Mouse (Mus musculus) limb, embryonic 12.5 days (tissue): ENCODE measurements around the gene Ier5l. TPM values are rescaled to one million over a fixed set of nuclear protein-coding genes. Genes with fewer than 3 reads are reported as not detected.

ENCODE experiments used
- ATAC-seq: fragments of 200-750 bp; cut with Nextera tagmentation; 2 replicates; pipeline ENCODE4 v1.8.0; 2017; ENCODE audit warnings: low read depth, moderate TSS enrichment; ENCODE audit not compliant: insufficient number of reproducible peaks, insufficient read depth, low FRiP score, low TSS enrichment
- H3K27ac ChIP-seq: fragments of 300-500 bp; sonication (generic); 2 replicates; pipeline ENCODE4 v1.5.1; 2016; ENCODE audit warnings: mild to moderate bottlenecking, moderate library complexity
- H3K27me3 ChIP-seq: fragments of 300-500 bp; sonication (generic); 2 replicates; pipeline ENCODE4 v1.6.1; 2016; ENCODE audit warnings: mild to moderate bottlenecking, moderate library complexity
- H3K36me3 ChIP-seq: fragments of 300-500 bp; sonication (generic); 2 replicates; pipeline ENCODE4 v1.6.1; 2016; ENCODE audit warnings: mild to moderate bottlenecking, moderate library complexity
- H3K4me1 ChIP-seq: fragments of 300-500 bp; sonication (generic); replicated peaks from 2 replicates; pipeline ENCODE4 v1.6.1; 2016
- H3K4me2 ChIP-seq: fragments of 300-500 bp; sonication (generic); 2 replicates; pipeline ENCODE4 v1.6.1; 2016; ENCODE audit warnings: mild to moderate bottlenecking, moderate library complexity
- H3K4me3 ChIP-seq: fragments of 300-500 bp; sonication (generic); replicated peaks from 2 replicates; pipeline ENCODE4 v1.5.1; 2016; ENCODE audit warnings: mild to moderate bottlenecking
- H3K9ac ChIP-seq: fragments of 300-500 bp; sonication (generic); replicated peaks from 2 replicates; pipeline ENCODE4 v1.6.1; 2016; ENCODE audit warnings: mild to moderate bottlenecking, moderate library complexity
- H3K9me3 ChIP-seq: fragments of 300-500 bp; sonication (generic); 2 replicates; pipeline ENCODE4 v1.6.1; 2016; ENCODE audit warnings: mild to moderate bottlenecking, moderate library complexity
- WGBS: fragments of 180-500 bp; shearing (Covaris S2); methylation state at CpG from one replicate; pipeline ENCODE4 v1.1.7; 2016; 5-methylcytosine and 5-hydroxymethylcytosine counted together
- polyA plus RNA-seq: library from polyadenylated mRNA; unstranded; fragments of >200 nt; fragmentation: Nextera tagmentation; extraction: Ambion mirVana; gene quantifications from 2 replicates; pipeline ENCODE4 v1.2.1, GENCODE M21; 2016

The Ier5l gene
- polyA plus RNA-seq, 1 experiment from 2014 or later = 4.5 TPM

DNA sequence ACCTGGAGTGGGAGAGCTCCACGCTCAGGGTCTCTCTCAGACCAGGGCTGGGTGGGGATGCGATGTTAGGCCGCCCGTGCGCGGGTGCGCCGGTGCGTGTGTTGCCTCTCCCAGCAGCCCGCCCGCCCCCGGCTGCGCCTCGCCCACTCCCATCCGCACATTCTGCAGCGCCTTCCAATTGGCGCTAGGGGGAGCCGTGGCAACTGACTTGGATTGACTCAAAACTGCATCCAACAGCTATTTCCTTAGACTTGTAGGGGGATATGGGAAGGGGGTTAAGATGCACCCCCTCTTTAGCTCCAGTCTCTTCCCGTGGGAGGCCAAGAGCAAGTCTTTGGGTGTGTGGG lies 4.2 kb downstream of the Ier5l start:
- 0% methylated on average over 19 of the region's 19 CpGs for WGBS
- peak; percentile 7; the same call in 1 of the 2 replicates for ATAC-seq

DNA sequence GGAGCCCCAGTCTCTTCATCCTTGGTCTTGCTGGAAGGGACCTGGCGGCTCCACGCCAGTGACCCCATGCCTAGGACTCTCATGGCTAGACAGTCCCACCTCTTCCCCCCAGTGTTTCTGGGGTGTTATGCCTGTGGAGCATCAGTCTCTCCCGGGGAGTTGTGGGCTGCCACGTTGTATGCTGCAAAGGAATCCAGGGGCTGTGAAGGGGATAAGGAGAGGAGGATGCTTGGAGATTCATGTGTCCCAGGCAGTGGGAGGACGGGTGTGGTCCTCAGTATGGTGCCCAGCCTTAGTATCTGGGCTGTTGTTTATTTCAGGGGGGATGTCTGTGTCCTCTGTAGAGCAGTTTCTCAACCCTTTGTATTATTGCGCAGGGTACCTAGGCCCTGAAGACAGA lies 5.0 kb downstream of the Ier5l start:
- peak overlapping the region; percentile 81; the same call in 1 of the 2 replicates for H3K9ac ChIP-seq
- peak overlapping the region; percentile 2; the same call in 1 of the 2 replicates for H3K27ac ChIP-seq
- H3K4me1 ChIP-seq = peaks cover 40% of the 10 kb centered on the region

More for the DNA sequence above, 4.2 kb downstream of the Ier5l start:
- Histone ChIP-seq H3K4me2 (peak overlapping the region; percentile 98), H3K4me3 (peak overlapping the region; percentile 97), H3K27me3 (peaks cover 6% of the 10 kb centered on the region; the same call in 1 of the 2 replicates), H3K27ac (peak overlapping the region; percentile 98), H3K9me3 (no peaks in the 10 kb centered on the region), H3K9ac (peak overlapping the region; percentile 81), H3K4me1 (peaks cover 39% of the 10 kb centered on the region), H3K36me3 (no peaks in the 10 kb centered on the region)

DNA sequence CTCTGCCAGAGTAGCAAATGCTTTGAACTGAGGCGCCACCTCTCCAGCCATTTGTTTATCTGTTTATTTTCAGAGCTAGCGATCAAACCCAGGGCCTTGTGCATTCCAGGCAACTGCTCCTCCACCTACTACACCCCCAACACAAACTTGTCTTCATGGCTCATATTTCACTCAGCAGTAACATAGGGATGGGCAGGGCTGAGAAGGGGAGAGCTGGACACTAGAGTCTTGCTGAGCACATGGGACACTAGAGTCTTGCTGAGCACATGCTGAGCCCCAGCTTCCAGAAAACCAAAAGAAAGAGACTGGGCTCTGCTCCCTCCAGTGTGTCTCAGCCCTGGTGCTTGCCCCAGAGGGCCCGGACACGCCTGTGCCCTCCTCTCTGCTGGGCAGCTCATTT lies 7.2 kb downstream of the Ier5l start:
- 0 out of 2 replicates have a peak overlapping the region, but pooled peaks have one; percentile 46 for H3K27ac ChIP-seq
- no peak overlapping the region; the same call in 1 of the 2 replicates for H3K4me2 ChIP-seq
- no peaks in the 10 kb centered on the region for H3K36me3 ChIP-seq
- H3K9me3 ChIP-seq = no peaks in the 10 kb centered on the region
- no peak overlapping the region for H3K4me3 ChIP-seq
- H3K9ac ChIP-seq = no peak overlapping the region
- H3K4me1 ChIP-seq = peaks cover 52% of the 10 kb centered on the region
- peaks cover 6% of the 10 kb centered on the region; the same call in 1 of the 2 replicates for H3K27me3 ChIP-seq
- no peak for ATAC-seq
- WGBS = 45% methylated on average over 4 of the region's 4 CpGs

More for the DNA sequence above, 5.0 kb downstream of the Ier5l start:
- WGBS = 54% methylated on average over 6 of the region's 6 CpGs
- Histone ChIP-seq H3K36me3 (no peaks in the 10 kb centered on the region), H3K27me3 (peaks cover 6% of the 10 kb centered on the region; the same call in 1 of the 2 replicates), H3K4me3 (peak overlapping the region; percentile 97; the same call in 1 of the 2 replicates), H3K4me2 (peak overlapping the region; percentile 98), H3K9me3 (no peaks in the 10 kb centered on the region)
- ATAC-seq = no peak

GRCm38 (mm10) chr2:30464411-30464810 lies 9.6 kb downstream of the Ier5l start:
- H3K4me3 ChIP-seq = peak overlapping the region; percentile 29
- ATAC-seq = 0 out of 2 replicates have a peak, but pooled peaks have one; percentile 3
- H3K27me3 ChIP-seq = peaks cover 6% of the 10 kb centered on the region; the same call in 1 of the 2 replicates
- 69% methylated on average over 5 of the region's 5 CpGs for WGBS
- H3K36me3 ChIP-seq = no peaks in the 10 kb centered on the region
- H3K4me1 ChIP-seq = peaks cover 44% of the 10 kb centered on the region
- peak overlapping the region; percentile 54 for H3K4me2 ChIP-seq
- no peaks in the 10 kb centered on the region for H3K9me3 ChIP-seq
- H3K27ac ChIP-seq = peak overlapping the region; percentile 80
- no peak overlapping the region; the same call in 1 of the 2 replicates for H3K9ac ChIP-seq

DNA sequence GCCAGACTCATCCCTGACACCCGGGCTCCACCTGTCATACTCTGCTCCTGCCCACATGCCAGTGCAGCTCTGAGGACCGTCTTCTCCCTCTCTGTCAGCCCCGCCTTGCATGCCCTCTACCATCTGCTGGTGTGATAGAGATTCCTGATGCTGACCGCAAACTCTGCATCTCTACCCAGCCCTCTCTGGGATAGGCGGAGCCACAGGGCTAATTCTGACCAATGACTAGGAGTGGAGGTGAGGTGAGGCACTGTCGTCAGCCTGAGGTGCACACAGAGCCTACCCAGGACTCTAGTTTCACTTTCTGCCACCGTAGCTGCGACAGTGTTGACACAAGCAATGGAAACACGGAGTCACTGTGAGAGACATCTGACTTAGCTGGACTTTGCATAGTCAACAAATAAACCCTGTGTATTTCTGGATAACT lies 10.1 kb downstream of the Ier5l start:
- H3K27me3 ChIP-seq = peaks cover 3% of the 10 kb centered on the region; the same call in 1 of the 2 replicates
- WGBS = 2% methylated on average over 9 of the region's 9 CpGs
- H3K4me1 ChIP-seq = peaks cover 40% of the 10 kb centered on the region
- H3K4me2 ChIP-seq = peak overlapping the region; percentile 54
- peak overlapping the region; percentile 3; the same call in 1 of the 2 replicates for H3K9ac ChIP-seq
- peak overlapping the region; percentile 80 for H3K27ac ChIP-seq
- peak; percentile 74 for ATAC-seq
- H3K4me3 ChIP-seq = peak overlapping the region; percentile 29
- H3K36me3 ChIP-seq = peaks cover 4% of the 10 kb centered on the region
- no peaks in the 10 kb centered on the region for H3K9me3 ChIP-seq

DNA sequence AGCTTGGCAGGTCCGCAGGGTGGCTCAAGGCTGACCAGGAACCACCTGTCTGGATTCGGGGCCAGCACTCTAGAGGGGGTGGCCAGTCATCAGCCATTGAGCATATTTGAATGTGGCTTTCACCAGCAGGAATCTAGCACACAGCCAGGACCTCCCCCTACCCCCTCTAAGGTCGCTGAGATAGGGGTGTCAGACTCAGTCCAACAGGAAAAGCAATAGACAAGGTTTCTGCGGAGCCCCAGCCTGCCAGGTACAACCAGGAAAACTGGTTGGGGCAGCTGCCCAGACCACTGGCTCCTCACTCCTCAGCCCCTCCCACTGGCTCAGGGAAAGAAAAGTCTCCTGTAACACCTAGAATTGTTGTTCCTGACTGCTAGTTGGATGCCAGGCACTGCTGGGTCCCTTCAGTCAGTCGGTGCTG lies 10.7 kb downstream of the Ier5l start:
- H3K9me3 ChIP-seq = no peaks in the 10 kb centered on the region
- 0 out of 2 replicates have a peak overlapping the region, but pooled peaks have one; percentile 3 for H3K9ac ChIP-seq
- H3K36me3 ChIP-seq = peaks cover 6% of the 10 kb centered on the region
- no peaks in the 10 kb centered on the region for H3K27me3 ChIP-seq
- peak overlapping the region; percentile 54 for H3K4me2 ChIP-seq
- 0 out of 2 replicates have a peak, but pooled peaks have one; percentile 17 for ATAC-seq
- H3K4me1 ChIP-seq = peaks cover 35% of the 10 kb centered on the region
- peak overlapping the region; percentile 29 for H3K4me3 ChIP-seq
- WGBS = 9% methylated on average over 5 of the region's 5 CpGs
- peak overlapping the region; percentile 80 for H3K27ac ChIP-seq

DNA sequence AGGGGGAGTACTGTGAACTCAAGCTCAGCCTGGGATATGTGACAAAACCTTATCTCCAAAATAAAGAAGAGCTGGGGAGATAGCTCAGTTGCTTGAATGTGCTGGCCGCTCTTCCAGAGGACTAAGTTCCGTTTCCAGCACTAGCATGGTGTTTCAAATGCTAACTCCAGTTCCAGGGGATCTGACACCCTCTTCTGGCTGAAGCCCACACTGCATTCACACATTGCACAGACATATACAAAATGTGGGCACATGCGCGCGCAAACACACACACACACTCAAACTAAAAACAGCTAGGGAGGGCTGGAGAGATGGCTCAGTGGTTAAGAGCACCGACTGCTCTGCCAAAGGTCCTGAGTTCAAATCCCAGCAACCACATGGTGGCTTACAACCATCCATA lies 14.8 kb downstream of the Ier5l start:
- peak overlapping the region; percentile 25; the same call in 1 of the 2 replicates for H3K27ac ChIP-seq
- H3K4me3 ChIP-seq = no peak overlapping the region
- no peak overlapping the region for H3K9ac ChIP-seq
- WGBS = 87% methylated on average over 6 of the region's 6 CpGs
- ATAC-seq = no peak
- H3K4me2 ChIP-seq = no peak overlapping the region
- peaks cover 24% of the 10 kb centered on the region for H3K4me1 ChIP-seq
- peaks cover 11% of the 10 kb centered on the region for H3K36me3 ChIP-seq
- no peaks in the 10 kb centered on the region for H3K27me3 ChIP-seq
- H3K9me3 ChIP-seq = no peaks in the 10 kb centered on the region

GRCm38 (mm10) chr2:30458349-30458748 lies 15.7 kb downstream of the Ier5l start:
- WGBS = 83% methylated on average over 6 of the region's 6 CpGs
- Histone ChIP-seq H3K4me1 (peaks cover 16% of the 10 kb centered on the region), H3K4me3 (no peak overlapping the region), H3K4me2 (no peak overlapping the region), H3K27ac (no peak overlapping the region), H3K9ac (no peak overlapping the region), H3K9me3 (no peaks in the 10 kb centered on the region), H3K36me3 (peaks cover 19% of the 10 kb centered on the region), H3K27me3 (no peaks in the 10 kb centered on the region)
- no peak for ATAC-seq

- Histone ChIP-seq H3K27ac (no peak overlapping the region), H3K4me1 (peaks cover 13% of the 10 kb centered on the region; the same call in 1 of the 2 replicates), H3K9ac (no peak overlapping the region), H3K36me3 (peaks cover 27% of the 10 kb centered on the region), H3K4me2 (no peak overlapping the region), H3K27me3 (no peaks in the 10 kb centered on the region), H3K4me3 (no peak overlapping the region), H3K9me3 (no peaks in the 10 kb centered on the region)
- ATAC-seq = no peak
- 75% methylated on average over 13 of the region's 13 CpGs for WGBS
Measured at GRCm38 (mm10) chr2:30456104-30456980, 17.7 kb downstream of the Ier5l start.

DNA sequence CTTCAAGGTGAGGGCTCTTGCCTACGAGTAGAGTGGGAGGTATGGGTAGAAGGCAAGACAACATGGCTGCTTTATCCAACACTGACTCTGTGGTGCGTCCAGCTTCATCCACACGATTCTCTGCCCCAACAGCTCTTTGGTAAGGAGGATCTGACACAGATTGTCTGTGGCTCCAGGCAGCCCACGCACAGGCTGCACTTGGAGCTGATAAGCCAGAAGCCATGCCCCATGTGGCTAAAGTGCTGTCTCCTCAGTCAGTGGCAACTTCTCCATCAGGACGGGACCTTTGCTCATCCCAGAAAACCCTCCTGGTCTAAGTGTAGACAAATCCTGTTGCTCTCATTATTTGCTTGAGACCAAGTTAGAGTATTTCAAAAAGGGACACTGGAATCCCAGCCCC lies 19.4 kb downstream of the Ier5l start:
- Histone ChIP-seq H3K9me3 (peaks cover 8% of the 10 kb centered on the region), H3K27me3 (no peaks in the 10 kb centered on the region), H3K27ac (no peak overlapping the region), H3K4me3 (no peak overlapping the region), H3K4me2 (no peak overlapping the region), H3K36me3 (peaks cover 40% of the 10 kb centered on the region), H3K4me1 (peaks cover 17% of the 10 kb centered on the region; the same call in 1 of the 2 replicates), H3K9ac (no peak overlapping the region)
- 84% methylated on average over 5 of the region's 5 CpGs for WGBS
- no peak for ATAC-seq

GRCm38 (mm10) chr2:30453570-30453969 lies 20.4 kb downstream of the Ier5l start:
- H3K4me3 ChIP-seq = no peak overlapping the region
- peaks cover 44% of the 10 kb centered on the region for H3K36me3 ChIP-seq
- H3K9ac ChIP-seq = no peak overlapping the region; the same call in 1 of the 2 replicates
- H3K9me3 ChIP-seq = peaks cover 8% of the 10 kb centered on the region
- WGBS = 82% methylated on average over 3 of the region's 3 CpGs
- peaks cover 17% of the 10 kb centered on the region; the same call in 1 of the 2 replicates for H3K4me1 ChIP-seq
- H3K4me2 ChIP-seq = no peak overlapping the region
- H3K27ac ChIP-seq = 0 out of 2 replicates have a peak overlapping the region, but pooled peaks have one; percentile 56
- H3K27me3 ChIP-seq = no peaks in the 10 kb centered on the region
- ATAC-seq = no peak
